Mouse (Mus musculus) liver, embryonic 16.5 days (tissue): ENCODE results near the gene Klhl18. TPM values are rescaled to one million over a fixed set of nuclear protein-coding genes. Genes with fewer than 3 reads are reported as not detected.
"Not testable (repeated sequence)": the region's sequence is repeated elsewhere in the genome, so short reads cannot be mapped to it uniquely, and the experiment has no call there.

Source experiments
- ATAC-seq: fragments of 200-750 bp; cut with Nextera tagmentation; 2 replicates; pipeline ENCODE4 v1.8.0; 2017; ENCODE audit warnings: low read depth, mild to moderate bottlenecking, moderate number of reproducible peaks, moderate library complexity
- H3K27ac ChIP-seq: fragments of 300-500 bp; sonication (generic); 2 replicates; pipeline ENCODE4 v1.5.1; 2014; ENCODE audit warnings: mild to moderate bottlenecking, low read length
- H3K27me3 ChIP-seq: fragments of 300-500 bp; sonication (generic); 2 replicates; pipeline ENCODE4 v1.6.1; 2014; ENCODE audit warnings: low read depth, low read length, mixed read lengths; ENCODE audit not compliant: control insufficient read depth, insufficient read depth
- H3K36me3 ChIP-seq: fragments of 300-500 bp; sonication (generic); 2 replicates; pipeline ENCODE4 v1.6.1; 2014; ENCODE audit warnings: mild to moderate bottlenecking; ENCODE audit not compliant: control insufficient read depth, insufficient read depth
- H3K4me1 ChIP-seq: fragments of 300-500 bp; sonication (generic); 2 replicates; pipeline ENCODE4 v1.6.1; 2014; ENCODE audit warnings: low read depth, low read length, mixed read lengths; ENCODE audit not compliant: control insufficient read depth
- H3K4me2 ChIP-seq: fragments of 300-500 bp; sonication (generic); 2 replicates; pipeline ENCODE4 v1.6.1; 2014; ENCODE audit warnings: low read depth, low read length, mixed read lengths
- H3K4me3 ChIP-seq: fragments of 300-500 bp; sonication (generic); 2 replicates; pipeline ENCODE4 v1.5.1; 2014; ENCODE audit warnings: low read depth, mild to moderate bottlenecking, low read length
- H3K9ac ChIP-seq: fragments of 300-500 bp; sonication (generic); 2 replicates; pipeline ENCODE4 v1.6.1; 2014; ENCODE audit warnings: low read depth, low read length
- H3K9me3 ChIP-seq: fragments of 300-500 bp; sonication (generic); replicated peaks from 2 replicates; pipeline ENCODE4 v1.6.1; 2016; ENCODE audit warnings: low read length; ENCODE audit not compliant: control insufficient read depth
- WGBS: fragments of 180-500 bp; shearing (Covaris S2); extraction: QIAGEN DNeasy Blood & Tissue Kit; methylation state at CpG from one replicate; pipeline ENCODE4 v1.1.7; 2014; ENCODE audit not compliant: insufficient replicate concordance; 5-methylcytosine and 5-hydroxymethylcytosine counted together
- polyA plus RNA-seq: library from polyadenylated mRNA; unstranded; fragments of >200 nt; fragmentation: Nextera tagmentation; extraction: Ambion mirVana; gene quantifications from 2 replicates; pipeline ENCODE4 v1.2.1, GENCODE M21; 2015

The Klhl18 gene
- polyA plus RNA-seq, 1 experiment from 2014 or later = 2.5 TPM

DNA sequence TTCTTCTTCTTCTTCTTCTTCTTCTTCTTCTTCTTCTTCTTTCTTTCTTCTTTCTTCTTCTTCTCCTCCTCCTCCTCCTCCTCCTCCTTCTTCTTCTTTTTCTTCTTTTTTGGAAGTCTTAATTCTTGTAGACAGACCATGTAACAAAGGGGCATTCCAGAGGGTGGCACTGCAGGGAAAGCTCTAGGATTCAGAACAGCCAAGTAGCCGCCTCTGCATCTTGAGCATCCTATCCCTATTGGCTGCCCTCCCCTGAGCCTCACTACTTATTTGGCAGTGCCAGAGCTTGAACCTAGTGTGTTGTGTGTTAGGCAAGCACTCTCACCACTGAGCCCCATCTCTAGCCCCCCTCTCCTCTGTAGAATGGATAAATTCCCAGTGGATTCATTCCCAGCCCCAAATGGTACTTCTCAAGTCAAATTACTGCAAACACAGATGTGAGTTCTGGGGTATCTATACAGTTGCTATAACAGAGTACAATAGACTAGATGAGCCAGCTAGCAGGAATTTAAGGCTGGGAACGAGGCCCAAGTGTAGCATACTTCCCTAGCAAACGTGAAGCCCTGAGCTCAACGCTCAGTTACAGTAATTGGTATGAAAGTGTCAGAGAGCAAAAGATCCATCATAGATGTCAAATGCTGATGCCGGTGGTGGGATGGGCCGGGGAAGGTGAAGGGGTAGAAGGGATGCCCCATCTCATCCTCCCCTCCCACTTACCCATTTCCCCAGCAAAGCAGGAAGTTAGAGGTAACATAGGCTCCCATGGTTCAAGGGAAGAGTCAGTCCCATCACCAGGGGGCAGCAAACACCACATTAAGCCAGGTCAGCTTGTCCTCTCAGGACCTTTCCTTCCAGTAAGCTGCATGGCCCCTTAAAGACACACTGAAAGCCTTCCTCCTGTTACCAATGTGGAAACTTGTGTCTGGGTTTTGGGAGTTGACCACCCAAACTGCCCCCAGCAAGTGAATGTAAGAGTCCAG lies 65.3 kb downstream of the Klhl18 start:
- 31% methylated on average over 6 of the region's 6 CpGs for WGBS
- no peaks in the 10 kb centered on the region for H3K27me3 ChIP-seq
- peaks cover 15% of the 10 kb centered on the region for H3K4me1 ChIP-seq
- H3K4me2 ChIP-seq = no peak overlapping the region
- no peaks in the 10 kb centered on the region for H3K36me3 ChIP-seq
- H3K9ac ChIP-seq = no peak overlapping the region
- no peak overlapping the region for H3K4me3 ChIP-seq
- H3K27ac ChIP-seq = no peak overlapping the region
- ATAC-seq = no peak
- H3K9me3 ChIP-seq = no peaks in the 10 kb centered on the region

DNA sequence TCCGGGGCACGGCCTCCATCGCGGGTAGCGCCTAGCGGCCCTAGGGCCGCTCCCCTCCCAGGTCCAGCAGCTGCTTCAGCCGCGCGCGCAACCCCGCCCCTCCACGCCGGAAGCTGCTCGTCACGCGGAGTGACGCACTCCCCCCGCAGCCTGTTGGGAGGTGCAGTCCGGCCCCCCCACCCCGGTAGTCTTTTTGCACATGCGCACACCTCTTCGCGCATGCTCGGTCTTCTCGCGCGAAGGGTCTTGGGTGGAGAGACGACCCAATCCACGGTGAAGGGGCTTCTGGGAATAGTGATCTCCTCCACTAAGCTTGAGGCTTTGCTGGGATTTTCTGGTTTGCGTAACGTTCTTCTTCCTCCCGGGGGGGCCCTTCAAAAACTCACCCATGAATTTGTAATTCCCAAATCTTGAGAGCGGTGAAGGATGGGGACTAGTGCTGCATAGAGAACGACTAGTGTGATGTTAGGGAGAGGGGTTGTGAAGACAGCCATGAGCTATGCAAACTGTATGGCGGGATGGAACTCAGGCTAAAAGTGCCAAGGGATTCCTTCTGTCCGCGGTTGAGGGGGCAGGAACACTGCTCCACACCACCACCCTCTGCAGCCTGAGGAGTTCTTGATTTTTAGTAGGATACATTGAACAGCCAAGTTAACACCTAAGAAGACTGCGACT lies 68.3 kb downstream of the Klhl18 start, which contains the start of gene Ptpn23:
TSS of gene Ptpn23 (minus strand) at position 115 of the 675 bp plus-strand sequence.
- H3K9ac ChIP-seq = peak within 1 kb of the TSS; percentile 84
- H3K9me3 ChIP-seq = no peaks in the 10 kb centered on the region
- peak within 1 kb of the TSS; percentile 91 for H3K4me2 ChIP-seq
- peak within 1 kb of the TSS; percentile 21 for H3K27ac ChIP-seq
- peak within 1 kb of the TSS; percentile 90 for H3K4me3 ChIP-seq
- peak; percentile 98 for ATAC-seq
- peaks cover 15% of the 10 kb centered on the region for H3K4me1 ChIP-seq
- WGBS = 1% methylated on average over 39 of the region's 39 CpGs
- no peaks in the 10 kb centered on the region for H3K27me3 ChIP-seq
- H3K36me3 ChIP-seq = no peaks in the 10 kb centered on the region

DNA sequence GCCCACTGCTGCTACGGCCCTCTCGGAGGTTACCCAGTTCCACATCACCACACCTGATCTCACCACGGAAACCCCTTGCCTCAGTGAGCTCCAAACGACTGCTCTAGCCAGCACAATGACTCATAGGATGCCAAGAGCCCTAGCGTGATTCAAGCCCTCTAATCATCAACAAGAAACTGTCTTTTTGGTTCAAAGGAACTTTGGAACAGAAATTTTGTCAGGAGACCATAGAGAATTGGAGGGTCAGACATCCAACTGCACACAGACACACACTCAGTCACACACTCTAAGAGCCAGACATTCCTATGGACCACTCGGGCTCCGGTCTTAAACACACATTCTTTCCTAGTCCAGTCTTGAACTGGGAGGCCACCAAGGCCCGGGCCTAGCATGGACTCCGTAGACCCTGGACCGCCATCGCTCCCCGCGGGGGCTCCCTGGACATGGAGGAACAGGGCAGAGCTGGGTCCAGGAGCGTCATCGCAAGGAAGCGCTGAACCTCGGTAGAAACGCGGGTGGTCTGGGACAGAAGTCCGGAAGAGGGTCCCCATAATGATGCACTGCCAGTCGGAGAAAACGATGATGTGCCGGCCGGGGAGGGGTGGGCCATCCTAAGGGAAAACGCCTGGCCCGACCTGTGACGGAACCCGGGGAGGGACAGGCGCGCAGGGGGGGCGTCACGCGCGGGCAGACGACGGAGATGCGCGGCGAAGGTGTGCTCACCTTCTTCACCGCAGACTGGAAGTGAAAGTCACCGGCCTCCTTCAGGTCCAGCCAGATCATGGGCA lies 69.0 kb downstream of the Klhl18 start:
- Histone ChIP-seq H3K4me2 (peak overlapping the region; percentile 91), H3K36me3 (no peaks in the 10 kb centered on the region), H3K4me3 (peak overlapping the region; percentile 90), H3K9me3 (no peaks in the 10 kb centered on the region), H3K9ac (peak overlapping the region; percentile 84), H3K27me3 (no peaks in the 10 kb centered on the region), H3K27ac (peak overlapping the region; percentile 21; the same call in 1 of the 2 replicates), H3K4me1 (peaks cover 15% of the 10 kb centered on the region)
- peak; percentile 47 for ATAC-seq
- 1% methylated on average over 33 of the region's 41 CpGs for WGBS

GRCm38 (mm10) chr9:110403240-110403639 lies 73.3 kb downstream of the Klhl18 start:
- H3K4me2 ChIP-seq, H3K27me3 ChIP-seq, H3K36me3 ChIP-seq, H3K27ac ChIP-seq, H3K4me1 ChIP-seq, H3K9me3 ChIP-seq, H3K9ac ChIP-seq, ATAC-seq, H3K4me3 ChIP-seq: not testable (repeated sequence)
- 69% methylated on average over 4 of the region's 4 CpGs for WGBS

- Histone ChIP-seq H3K27me3 (no peaks in the 10 kb centered on the region), H3K9me3 (no peaks in the 10 kb centered on the region), H3K4me1 (peaks cover 9% of the 10 kb centered on the region), H3K9ac (no peak overlapping the region), H3K4me2 (no peak overlapping the region), H3K36me3 (no peaks in the 10 kb centered on the region), H3K4me3 (no peak overlapping the region), H3K27ac (no peak overlapping the region)
- no peak for ATAC-seq
- WGBS = 61% methylated on average over 2 of the region's 2 CpGs
Observed at GRCm38 (mm10) chr9:110402731-110403130, 73.8 kb downstream of the Klhl18 start.

- no peak overlapping the region for H3K9ac ChIP-seq
- no peak for ATAC-seq
- no peaks in the 10 kb centered on the region for H3K27me3 ChIP-seq
- no peak overlapping the region for H3K4me2 ChIP-seq
- H3K36me3 ChIP-seq = no peaks in the 10 kb centered on the region
- H3K4me1 ChIP-seq = no peaks in the 10 kb centered on the region
- no peak overlapping the region for H3K27ac ChIP-seq
- no peak overlapping the region for H3K4me3 ChIP-seq
- 66% methylated on average over 5 of the region's 5 CpGs for WGBS
- H3K9me3 ChIP-seq = no peaks in the 10 kb centered on the region
Observed at GRCm38 (mm10) chr9:110400650-110401049, 75.8 kb downstream of the Klhl18 start.

DNA sequence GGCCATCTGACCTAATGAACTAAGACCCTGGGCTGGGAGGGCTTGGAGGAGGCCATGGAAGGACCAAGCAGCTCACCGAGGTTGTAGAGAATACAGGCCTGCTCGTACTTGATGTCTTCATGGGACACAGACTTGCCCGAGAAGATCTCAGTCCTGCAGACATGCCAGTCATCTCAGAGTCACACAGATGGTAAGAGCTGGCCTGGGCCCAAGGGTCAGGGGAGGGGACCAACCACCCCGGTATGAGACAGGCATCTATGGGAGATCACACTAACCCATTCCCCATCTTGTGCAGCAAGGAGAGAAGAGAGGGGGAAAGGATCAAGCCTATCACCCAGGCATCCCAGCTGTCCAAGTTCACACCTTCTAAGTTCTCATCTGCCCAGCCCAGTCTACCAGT lies 83.2 kb downstream of the Klhl18 start:
- no peak overlapping the region for H3K4me2 ChIP-seq
- H3K27ac ChIP-seq = no peak overlapping the region
- H3K4me1 ChIP-seq = no peaks in the 10 kb centered on the region
- WGBS = 67% methylated on average over 4 of the region's 4 CpGs
- no peak for ATAC-seq
- no peaks in the 10 kb centered on the region for H3K27me3 ChIP-seq
- no peaks in the 10 kb centered on the region for H3K9me3 ChIP-seq
- H3K4me3 ChIP-seq = no peak overlapping the region
- no peak overlapping the region for H3K9ac ChIP-seq
- peaks cover 12% of the 10 kb centered on the region for H3K36me3 ChIP-seq

DNA sequence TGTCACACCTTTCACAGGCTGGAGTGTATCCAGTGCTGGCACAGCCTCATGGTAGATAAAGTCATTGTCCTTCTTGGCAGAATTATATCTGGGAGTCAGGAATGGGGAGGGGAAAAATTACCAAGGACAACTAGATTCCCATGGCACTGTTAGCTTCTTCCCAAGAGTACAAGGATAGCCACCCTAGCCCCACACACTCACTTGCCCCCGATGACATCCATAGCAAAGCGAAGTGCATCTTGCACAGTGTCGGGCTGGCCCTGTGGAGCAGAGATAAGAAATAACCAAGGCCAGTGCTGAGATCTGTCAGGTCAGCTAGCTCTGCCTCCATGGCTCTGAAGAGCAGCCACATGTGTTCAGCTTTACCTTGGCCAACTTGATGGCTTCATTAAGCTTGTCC lies 85.7 kb downstream of the Klhl18 start:
- WGBS = 53% methylated on average over 3 of the region's 3 CpGs
- H3K9me3 ChIP-seq = no peaks in the 10 kb centered on the region
- H3K4me1 ChIP-seq = no peaks in the 10 kb centered on the region
- no peak overlapping the region for H3K4me3 ChIP-seq
- peaks cover 15% of the 10 kb centered on the region for H3K36me3 ChIP-seq
- H3K4me2 ChIP-seq = no peak overlapping the region
- no peak overlapping the region for H3K9ac ChIP-seq
- no peak overlapping the region for H3K27ac ChIP-seq
- H3K27me3 ChIP-seq = no peaks in the 10 kb centered on the region
- ATAC-seq = no peak
